Mouse (Mus musculus) erythroblast, embryonic 14.5 days (primary cell): ENCODE data around the gene Smo. TPM values are rescaled to one million over a fixed set of nuclear protein-coding genes. Genes with fewer than 3 reads are reported as not detected.
"Not testable (repeated sequence)": the region's sequence is repeated elsewhere in the genome, so short reads cannot be mapped to it uniquely, and the experiment has no call there.

Experiments used
- H3K27me3 ChIP-seq: 2 replicates; pipeline ENCODE4 v1.6.1; 2012; ENCODE audit warnings: inconsistent platforms; ENCODE audit not compliant: control insufficient read depth
- H3K36me3 ChIP-seq: 2 replicates; pipeline ENCODE4 v1.6.1; 2012; ENCODE audit warnings: mild to moderate bottlenecking, inconsistent platforms; ENCODE audit not compliant: control insufficient read depth
- H3K4me1 ChIP-seq: 2 replicates; pipeline ENCODE4 v1.6.1; 2012; ENCODE audit warnings: inconsistent platforms; ENCODE audit not compliant: control insufficient read depth
- H3K4me3 ChIP-seq: replicated peaks from 2 replicates; pipeline ENCODE3; 2012; ENCODE audit warnings: moderate library complexity, mild to moderate bottlenecking, inconsistent platforms
- H3K9me3 ChIP-seq: 2 replicates; pipeline ENCODE4 v1.6.1; 2012; ENCODE audit warnings: low read length, inconsistent platforms, mixed read lengths; ENCODE audit not compliant: control insufficient read depth
- GATA1 ChIP-seq: IDR thresholded peaks from 2 replicates; pipeline ENCODE4 v1.6.1; 2012; ENCODE audit warnings: low read length, inconsistent platforms, mixed read lengths
- TAL1 ChIP-seq: IDR thresholded peaks from 3 replicates; pipeline ENCODE4 v1.6.1; 2012; ENCODE audit warnings: low read length, inconsistent platforms, mixed read lengths
- polyA plus RNA-seq: library from polyadenylated mRNA; stranded (reverse); fragments of >175 nt; gene quantifications from 2 replicates; pipeline ENCODE4 v1.2.3, GENCODE M21; 2012

The Smo gene
- polyA plus RNA-seq, 1 experiment: 0.42 TPM

DNA sequence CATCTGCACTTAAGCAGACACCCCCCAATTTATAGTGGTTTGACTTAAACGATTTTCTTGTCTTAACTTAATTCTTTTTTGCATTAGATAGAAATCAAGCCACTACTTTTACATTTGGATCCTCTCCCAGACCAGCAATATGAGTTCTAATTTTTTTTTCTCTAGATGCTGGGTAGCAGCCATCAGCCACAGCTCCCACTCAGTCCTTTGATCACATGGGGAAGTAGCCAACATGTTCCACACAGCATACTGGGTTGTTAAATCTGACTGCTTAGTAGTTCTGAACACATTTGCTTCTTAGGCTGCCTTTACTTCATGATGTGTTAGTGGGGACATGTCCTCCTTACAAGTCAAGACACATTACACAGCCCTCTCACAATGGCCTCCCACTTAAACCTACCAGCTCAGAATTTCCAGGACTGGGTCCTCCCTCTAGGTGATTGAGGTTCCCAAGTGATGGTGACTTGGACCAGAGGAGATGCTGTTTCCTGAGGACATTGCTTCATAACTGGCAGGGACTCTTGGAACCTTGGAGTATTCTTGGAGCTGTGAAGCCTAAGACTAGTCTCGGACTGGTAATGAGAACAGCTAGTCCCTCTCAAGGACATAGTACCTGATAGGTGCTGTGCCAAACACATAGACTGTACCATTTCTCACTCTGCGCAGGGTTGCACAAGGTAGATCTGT is 16.3 kb downstream of the Smo start:
- Histone ChIP-seq H3K4me1 (peaks cover 2% of the 10 kb centered on the region), H3K9me3 (peaks cover 13% of the 10 kb centered on the region), H3K36me3 (peaks cover 13% of the 10 kb centered on the region), H3K27me3 (peaks cover 3% of the 10 kb centered on the region; the same call in 1 of the 2 replicates), H3K4me3 (no peak overlapping the region)
- TF ChIP-seq TAL1 (no peak), GATA1 (no peak)

DNA sequence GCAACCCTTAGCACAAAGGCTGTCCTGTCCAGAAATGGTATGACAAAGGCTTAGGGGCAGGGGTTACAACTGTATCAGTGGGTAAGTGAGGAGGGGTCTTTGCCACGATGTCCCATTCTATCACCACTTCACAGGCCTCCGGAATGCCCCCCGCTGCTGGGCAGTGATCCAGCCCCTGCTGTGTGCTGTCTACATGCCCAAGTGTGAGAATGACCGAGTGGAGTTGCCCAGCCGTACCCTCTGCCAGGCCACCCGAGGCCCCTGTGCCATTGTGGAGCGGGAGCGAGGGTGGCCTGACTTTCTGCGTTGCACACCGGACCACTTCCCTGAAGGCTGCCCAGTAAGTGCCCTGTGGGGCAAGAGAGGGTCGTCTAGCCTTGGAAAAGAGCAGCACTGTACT is 18.0 kb downstream of the Smo start:
- H3K4me3 ChIP-seq: no peak overlapping the region
- no peak for TF ChIP-seq TAL1
- no peak for TF ChIP-seq GATA1
- peaks cover 2% of the 10 kb centered on the region; the same call in 1 of the 2 replicates for H3K27me3 ChIP-seq
- H3K36me3 ChIP-seq: peaks cover 25% of the 10 kb centered on the region
- peaks cover 5% of the 10 kb centered on the region for H3K9me3 ChIP-seq
- H3K4me1 ChIP-seq: peaks cover 3% of the 10 kb centered on the region

DNA sequence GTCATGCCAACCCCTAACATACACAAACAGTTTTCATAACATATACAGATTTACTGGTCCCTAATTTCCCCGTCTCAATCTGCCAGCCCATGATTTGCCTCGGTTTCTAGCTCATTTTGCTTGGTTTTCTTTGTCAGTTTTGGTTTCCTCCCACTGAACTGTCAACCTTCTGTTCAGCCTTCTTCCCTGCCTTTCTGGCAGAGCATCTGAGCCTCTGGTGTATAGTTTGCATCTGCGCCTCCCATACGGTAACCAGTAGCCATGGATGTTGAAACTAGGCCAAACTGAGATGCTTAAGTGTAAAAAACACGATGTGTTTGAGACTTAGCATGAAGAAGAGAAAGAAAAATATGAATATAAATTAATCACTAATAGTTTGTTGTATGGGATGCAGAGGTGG is 20.7 kb downstream of the Smo start:
- TF ChIP-seq GATA1 (no peak), TAL1 (no peak)
- Histone ChIP-seq H3K27me3 (no peaks in the 10 kb centered on the region), H3K4me3 (no peak overlapping the region), H3K4me1 (peaks cover 4% of the 10 kb centered on the region), H3K36me3 (peaks cover 34% of the 10 kb centered on the region), H3K9me3 (no peaks in the 10 kb centered on the region)

DNA sequence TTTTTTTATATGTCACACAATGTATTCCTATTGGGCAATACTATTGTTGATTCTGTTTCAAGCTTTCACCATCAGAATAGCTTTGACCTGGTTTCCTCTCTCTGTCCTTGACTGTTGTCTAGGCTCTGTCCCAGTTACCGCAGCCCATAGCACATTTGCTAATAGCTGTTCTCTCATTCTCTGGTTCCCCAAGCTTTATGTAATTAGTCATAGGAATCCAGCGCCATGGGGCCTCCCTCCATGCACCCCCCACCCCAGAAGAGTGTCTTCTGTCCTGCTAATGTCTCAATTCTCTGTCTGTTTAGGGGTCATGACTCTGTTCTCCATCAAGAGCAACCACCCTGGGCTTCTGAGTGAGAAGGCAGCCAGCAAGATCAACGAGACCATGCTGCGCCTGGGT is 21.2 kb downstream of the Smo start:
- TF ChIP-seq TAL1: no peak
- no peak for TF ChIP-seq GATA1
- Histone ChIP-seq H3K4me1 (peaks cover 4% of the 10 kb centered on the region), H3K27me3 (no peaks in the 10 kb centered on the region), H3K9me3 (no peaks in the 10 kb centered on the region), H3K4me3 (no peak overlapping the region), H3K36me3 (peaks cover 34% of the 10 kb centered on the region)

DNA sequence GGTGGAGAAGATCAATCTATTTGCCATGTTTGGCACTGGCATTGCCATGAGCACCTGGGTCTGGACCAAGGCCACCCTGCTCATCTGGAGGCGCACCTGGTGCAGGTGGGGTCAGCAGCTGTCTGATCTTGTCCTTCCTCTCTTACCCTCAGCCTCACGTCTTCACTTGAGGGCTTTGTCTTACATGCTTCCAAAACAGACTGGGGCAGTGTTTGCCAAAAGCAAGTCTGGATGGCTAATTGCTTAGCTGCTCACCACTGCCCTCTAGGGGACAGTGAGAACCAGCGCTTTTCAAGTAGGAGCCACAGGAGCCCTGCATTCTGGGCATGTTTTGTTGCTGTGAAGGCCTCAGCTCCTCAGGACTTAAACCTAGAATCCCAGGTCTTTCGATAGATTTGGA is 23.1 kb downstream of the Smo start:
- H3K36me3 ChIP-seq: peaks cover 34% of the 10 kb centered on the region
- H3K9me3 ChIP-seq: no peaks in the 10 kb centered on the region
- no peak overlapping the region for H3K4me3 ChIP-seq
- no peaks in the 10 kb centered on the region for H3K27me3 ChIP-seq
- peaks cover 4% of the 10 kb centered on the region for H3K4me1 ChIP-seq
- TF ChIP-seq GATA1 (no peak), TAL1 (no peak)

DNA sequence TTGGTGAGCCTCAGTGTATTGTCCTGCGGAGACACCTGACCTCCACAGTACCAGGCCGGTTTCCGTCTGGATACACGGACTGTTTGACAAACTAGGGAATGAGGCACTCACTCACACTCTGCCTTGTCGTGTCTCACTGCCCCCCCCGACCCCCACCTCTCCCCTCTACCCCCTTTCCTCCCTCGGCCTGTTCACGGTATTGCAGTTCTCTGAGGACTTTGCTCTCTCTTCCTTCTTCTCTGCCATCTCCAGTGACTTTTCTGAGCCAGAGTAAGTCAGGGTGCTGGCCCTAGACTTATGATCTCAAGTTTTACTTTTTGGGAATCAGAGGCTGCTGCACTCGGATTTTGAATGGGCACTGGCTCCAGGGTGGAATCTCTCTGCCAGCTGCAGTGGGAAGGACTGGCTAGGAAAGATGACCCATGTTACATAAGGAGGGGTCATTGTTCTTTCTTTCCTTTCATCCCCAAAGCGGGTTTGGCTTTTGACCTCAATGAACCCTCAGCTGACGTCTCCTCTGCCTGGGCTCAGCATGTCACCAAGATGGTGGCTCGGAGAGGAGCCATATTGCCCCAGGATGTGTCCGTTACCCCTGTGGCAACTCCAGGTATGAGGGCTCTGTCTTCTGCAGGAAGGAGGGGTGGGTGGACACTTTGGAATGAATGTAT is 23.8 kb downstream of the Smo start:
- no peak for TF ChIP-seq GATA1
- no peak overlapping the region for H3K4me3 ChIP-seq
- peaks cover 34% of the 10 kb centered on the region for H3K36me3 ChIP-seq
- peaks cover 4% of the 10 kb centered on the region for H3K4me1 ChIP-seq
- H3K9me3 ChIP-seq: no peaks in the 10 kb centered on the region
- no peaks in the 10 kb centered on the region for H3K27me3 ChIP-seq

DNA sequence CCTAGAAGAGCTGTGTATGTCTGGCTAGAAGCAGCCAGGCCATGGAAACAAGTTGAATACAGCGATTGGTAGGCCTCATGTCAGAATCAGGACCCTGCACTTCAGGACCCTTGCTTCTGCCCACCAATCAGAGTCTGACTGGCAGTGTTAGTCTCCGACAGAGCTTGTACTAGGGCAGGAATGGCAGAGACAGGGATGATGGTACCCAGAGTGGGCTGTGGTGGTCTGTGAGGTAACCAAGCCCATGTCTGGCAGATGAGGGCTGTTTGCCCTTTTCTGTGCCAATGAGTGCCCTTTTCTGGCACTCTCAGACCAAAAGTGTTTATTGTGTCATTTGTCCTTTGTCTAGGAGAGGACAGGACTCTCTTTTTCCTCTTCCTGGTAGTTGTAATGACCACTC is 25.1 kb downstream of the Smo start:
- H3K4me3 ChIP-seq, H3K4me1 ChIP-seq, H3K9me3 ChIP-seq, H3K27me3 ChIP-seq: not testable (repeated sequence)
- peaks cover 23% of the 10 kb centered on the region for H3K36me3 ChIP-seq

DNA sequence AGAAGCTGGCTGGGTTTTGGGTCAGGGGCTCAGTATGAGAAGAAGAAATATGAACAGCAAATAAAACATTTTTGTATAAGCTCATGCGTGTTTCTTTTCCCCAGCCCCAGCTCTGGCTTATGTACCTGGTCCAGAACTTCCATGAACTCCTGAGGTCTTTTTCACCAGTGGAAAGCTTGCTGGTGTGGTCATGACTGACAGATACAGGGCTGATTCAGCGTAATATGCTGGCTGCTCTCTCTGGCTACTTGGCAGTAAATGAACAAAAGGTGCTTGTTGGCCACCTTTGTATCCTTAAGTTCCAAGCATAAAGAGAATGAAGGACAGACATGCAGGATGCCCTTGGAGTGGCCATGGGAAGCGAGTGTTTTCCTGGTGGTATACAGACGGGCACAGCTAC is 26.0 kb downstream of the Smo start:
- Histone ChIP-seq H3K9me3 (no peaks in the 10 kb centered on the region), H3K36me3 (peaks cover 22% of the 10 kb centered on the region), H3K27me3 (peaks cover 3% of the 10 kb centered on the region; the same call in 1 of the 2 replicates), H3K4me3 (no peak overlapping the region), H3K4me1 (peaks cover 2% of the 10 kb centered on the region; the same call in 1 of the 2 replicates)
- TF ChIP-seq TAL1 (no peak), GATA1 (no peak)

DNA sequence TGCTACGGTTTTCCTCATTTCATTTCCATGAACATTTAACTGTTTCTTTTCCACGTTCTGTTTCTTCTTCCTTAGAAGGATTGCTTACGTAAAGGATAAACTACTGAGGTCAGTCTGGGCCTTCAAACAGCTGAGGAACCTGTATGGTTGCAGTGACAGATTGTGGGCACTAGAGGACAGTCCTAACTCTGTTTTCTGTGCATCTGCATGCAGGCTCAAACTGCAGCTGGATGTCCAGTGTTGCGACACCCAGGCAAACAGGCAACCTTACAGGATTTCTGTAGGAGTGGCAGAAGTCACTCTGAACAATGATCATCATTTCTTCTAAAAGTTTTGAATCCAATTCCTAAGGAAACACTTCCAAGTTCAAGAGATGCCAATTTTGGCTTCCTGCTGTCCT is 27.2 kb downstream of the Smo start:
- peaks cover 3% of the 10 kb centered on the region; the same call in 1 of the 2 replicates for H3K27me3 ChIP-seq
- peaks cover 13% of the 10 kb centered on the region for H3K36me3 ChIP-seq
- TF ChIP-seq TAL1: no peak
- no peak overlapping the region for H3K4me3 ChIP-seq
- peaks cover 7% of the 10 kb centered on the region for H3K4me1 ChIP-seq
- H3K9me3 ChIP-seq: no peaks in the 10 kb centered on the region
